Mouse (Mus musculus) macrophage (primary cell): ENCODE data around the gene Gm11492. TPM values are rescaled to one million over a fixed set of nuclear protein-coding genes. Genes with fewer than 3 reads are reported as not detected.

Experiments
- H3K27ac ChIP-seq: fragments of 350-480 bp; formaldehyde crosslinking; 2 replicates; pipeline ENCODE4 v1.9.0; 2021
- H3K36me3 ChIP-seq: fragments of 350-480 bp; formaldehyde crosslinking; 2 replicates; pipeline ENCODE4 v1.9.0; 2021; ENCODE audit errors: inconsistent target
- H3K4me3 ChIP-seq: fragments of 350-480 bp; formaldehyde crosslinking; 2 replicates; pipeline ENCODE4 v1.9.0; 2021; ENCODE audit errors: inconsistent target
- H3K79me2 ChIP-seq: fragments of 350-480 bp; formaldehyde crosslinking; 2 replicates; pipeline ENCODE4 v1.9.0; 2021; ENCODE audit errors: inconsistent target
- WGBS: methylation state at CpG from one replicate; pipeline ENCODE4 v1.1.7; 2026; ENCODE audit warnings: inconsistent platforms; ENCODE audit not compliant: missing documents; 5-methylcytosine and 5-hydroxymethylcytosine counted together
- polyA plus RNA-seq: library from polyadenylated mRNA; stranded (reverse); fragments of 250-400 nt; gene quantifications from 3 replicates; pipeline ENCODE4 v1.2.4, GENCODE M21; 2018; ENCODE audit warnings: inconsistent platforms

Gm11492 gene
- polyA plus RNA-seq, 1 experiment from 2014 or later = not detected

GRCm38 (mm10) chr11:87584711-87585505 is 18.5 kb downstream of the Gm11492 start:
- Histone ChIP-seq H3K27ac (no peak overlapping the region), H3K79me2 (no peaks in the 10 kb centered on the region), H3K4me3 (no peak overlapping the region), H3K36me3 (no peaks in the 10 kb centered on the region)
- WGBS = 90% methylated on average over 10 of the region's 10 CpGs

GRCm38 (mm10) chr11:87587211-87587874 is 20.9 kb downstream of the Gm11492 start:
- no peak overlapping the region for H3K27ac ChIP-seq
- no peak overlapping the region for H3K4me3 ChIP-seq
- 92% methylated on average over 5 of the region's 5 CpGs for WGBS
- no peaks in the 10 kb centered on the region for H3K36me3 ChIP-seq
- no peaks in the 10 kb centered on the region for H3K79me2 ChIP-seq

- Histone ChIP-seq H3K79me2 (peaks cover 18% of the 10 kb centered on the region; the same call in 1 of the 2 replicates), H3K4me3 (no peak overlapping the region), H3K36me3 (peaks cover 8% of the 10 kb centered on the region; the same call in 1 of the 2 replicates), H3K27ac (no peak overlapping the region)
- WGBS = 96% methylated on average over 8 of the region's 8 CpGs
Measured at GRCm38 (mm10) chr11:87589605-87590004, 23.2 kb downstream of the Gm11492 start.

GRCm38 (mm10) chr11:87590841-87591525 is 24.5 kb downstream of the Gm11492 start:
- Histone ChIP-seq H3K27ac (peak overlapping the region; percentile 88), H3K4me3 (peak overlapping the region; percentile 94), H3K36me3 (peaks cover 8% of the 10 kb centered on the region; the same call in 1 of the 2 replicates), H3K79me2 (peaks cover 18% of the 10 kb centered on the region; the same call in 1 of the 2 replicates)
- 4% methylated on average over 20 of the region's 25 CpGs for WGBS

- peak within 1 kb of the TSS; percentile 88 for H3K27ac ChIP-seq
- H3K79me2 ChIP-seq = peaks cover 18% of the 10 kb centered on the region; the same call in 1 of the 2 replicates
- H3K36me3 ChIP-seq = peaks cover 8% of the 10 kb centered on the region; the same call in 1 of the 2 replicates
- peak within 1 kb of the TSS; percentile 94 for H3K4me3 ChIP-seq
- under 1% methylated on average over 59 of the region's 61 CpGs for WGBS
Measured at GRCm38 (mm10) chr11:87591526-87592353, 25.3 kb downstream of the Gm11492 start, which contains the start of gene Mtmr4. Gene Mtmr4, plus strand, starts transcription at chr11:87592162.

- Histone ChIP-seq H3K79me2 (peaks cover 18% of the 10 kb centered on the region; the same call in 1 of the 2 replicates), H3K27ac (peak overlapping the region; percentile 81), H3K36me3 (peaks cover 11% of the 10 kb centered on the region), H3K4me3 (peak overlapping the region; percentile 71)
- WGBS = under 1% methylated on average over 15 of the region's 15 CpGs
Measured at GRCm38 (mm10) chr11:87592354-87592695, 25.9 kb downstream of the Gm11492 start.

GRCm38 (mm10) chr11:87592713-87593598 is 26.5 kb downstream of the Gm11492 start:
- H3K36me3 ChIP-seq = peaks cover 18% of the 10 kb centered on the region
- peak overlapping the region; percentile 71 for H3K4me3 ChIP-seq
- H3K27ac ChIP-seq = peak overlapping the region; percentile 81
- peaks cover 18% of the 10 kb centered on the region; the same call in 1 of the 2 replicates for H3K79me2 ChIP-seq
- WGBS = 38% methylated on average over 13 of the region's 13 CpGs

- peaks cover 42% of the 10 kb centered on the region for H3K36me3 ChIP-seq
- peak overlapping the region; percentile 32 for H3K4me3 ChIP-seq
- peaks cover 18% of the 10 kb centered on the region; the same call in 1 of the 2 replicates for H3K79me2 ChIP-seq
- 2% methylated on average over 25 of the region's 37 CpGs for WGBS
- no peak overlapping the region for H3K27ac ChIP-seq
Measured at GRCm38 (mm10) chr11:87595327-87595841, 28.9 kb downstream of the Gm11492 start.

GRCm38 (mm10) chr11:87595976-87596375 is 29.5 kb downstream of the Gm11492 start:
- Histone ChIP-seq H3K4me3 (peak overlapping the region; percentile 32), H3K36me3 (peaks cover 48% of the 10 kb centered on the region), H3K27ac (no peak overlapping the region), H3K79me2 (peaks cover 18% of the 10 kb centered on the region; the same call in 1 of the 2 replicates)
- 54% methylated on average over 7 of the region's 7 CpGs for WGBS

GRCm38 (mm10) chr11:87596492-87596891 is 30.0 kb downstream of the Gm11492 start:
- H3K36me3 ChIP-seq = peaks cover 51% of the 10 kb centered on the region
- 71% methylated on average over 2 of the region's 2 CpGs for WGBS

GRCm38 (mm10) chr11:87597061-87597460 is 30.6 kb downstream of the Gm11492 start:
- H3K36me3 ChIP-seq = peaks cover 57% of the 10 kb centered on the region
- no peak overlapping the region for H3K27ac ChIP-seq
- H3K79me2 ChIP-seq = peaks cover 18% of the 10 kb centered on the region; the same call in 1 of the 2 replicates
- no peak overlapping the region for H3K4me3 ChIP-seq

More at GRCm38 (mm10) chr11:87596492-87596891, 30.0 kb downstream of the Gm11492 start:
- Histone ChIP-seq H3K79me2 (peaks cover 18% of the 10 kb centered on the region; the same call in 1 of the 2 replicates), H3K4me3 (no peak overlapping the region), H3K27ac (no peak overlapping the region)

GRCm38 (mm10) chr11:87599395-87600089 is 33.1 kb downstream of the Gm11492 start:
- peaks cover 70% of the 10 kb centered on the region for H3K36me3 ChIP-seq
- WGBS = 96% methylated on average over 13 of the region's 13 CpGs
- H3K79me2 ChIP-seq = no peaks in the 10 kb centered on the region
- H3K4me3 ChIP-seq = no peak overlapping the region
- H3K27ac ChIP-seq = no peak overlapping the region
